Mouse (Mus musculus) brain, embryonic 14.5 days (tissue): ENCODE data around the gene Capns2.

ENCODE experiments used
- CTCF ChIP-seq: fragments of 200-500 bp; IDR thresholded peaks from 2 replicates; pipeline ENCODE4 v1.5.1; 2012; ENCODE audit warnings: inconsistent platforms, mild to moderate bottlenecking, moderate library complexity, borderline replicate concordance; ENCODE audit not compliant: insufficient read depth, insufficient read length; ENCODE audit errors: extremely low read depth
- POLR2A ChIP-seq: fragments of 200-500 bp; IDR thresholded peaks from 2 replicates; pipeline ENCODE4 v1.6.1; 2012; ENCODE audit warnings: mild to moderate bottlenecking, inconsistent platforms, borderline replicate concordance; ENCODE audit not compliant: poor library complexity, insufficient read depth, insufficient read length, severe bottlenecking; ENCODE audit errors: extremely low read depth

- TF ChIP-seq CTCF = no peak
- TF ChIP-seq POLR2A = no peak
Measured at GRCm38 (mm10) chr8:92911477-92911876, 10.3 kb downstream of the Capns2 start.
